Mouse (Mus musculus) forebrain, postnatal 0 days (tissue): Measurements from ENCODE around the gene Lrrc1. TPM values are rescaled to one million over a fixed set of nuclear protein-coding genes. Genes with fewer than 3 reads are reported as not detected.
A peak's percentile ranks its signal among the peaks of the same experiment; 100 is the strongest.

Source experiments
- ATAC-seq: fragments of 200-750 bp; cut with Nextera tagmentation; 2 replicates; pipeline ENCODE4 v1.8.0; 2017; ENCODE audit warnings: mild to moderate bottlenecking, moderate library complexity
- DNase-seq: peaks from one replicate; pipeline ENCODE4 v3.0.0-alpha.2; 2015
- H3K27ac ChIP-seq: fragments of 300-500 bp; sonication (generic); 2 replicates; pipeline ENCODE4 v1.5.1; 2014; ENCODE audit warnings: low read depth, mild to moderate bottlenecking, antibody characterized with exemption, low read length, moderate library complexity, mixed read lengths
- H3K27me3 ChIP-seq: fragments of 300-500 bp; sonication (generic); 2 replicates; pipeline ENCODE4 v1.6.1; 2014; ENCODE audit warnings: mild to moderate bottlenecking, low read length, mixed read lengths; ENCODE audit not compliant: insufficient read depth
- H3K36me3 ChIP-seq: fragments of 300-500 bp; sonication (generic); 2 replicates; pipeline ENCODE4 v1.6.1; 2014; ENCODE audit warnings: mild to moderate bottlenecking, moderate library complexity; ENCODE audit not compliant: insufficient read depth
- H3K4me1 ChIP-seq: fragments of 300-500 bp; sonication (generic); 2 replicates; pipeline ENCODE4 v1.6.1; 2014; ENCODE audit warnings: antibody characterized with exemption; ENCODE audit not compliant: insufficient read depth
- H3K4me2 ChIP-seq: fragments of 300-500 bp; sonication (generic); 2 replicates; pipeline ENCODE4 v1.6.1; 2014; ENCODE audit warnings: low read depth, mild to moderate bottlenecking, moderate library complexity
- H3K4me3 ChIP-seq: fragments of 300-500 bp; sonication (generic); 2 replicates; pipeline ENCODE4 v1.5.1; 2014; ENCODE audit warnings: low read depth, low read length, mixed read lengths
- H3K9ac ChIP-seq: fragments of 300-500 bp; sonication (generic); 2 replicates; pipeline ENCODE4 v1.6.1; 2014; ENCODE audit warnings: mild to moderate bottlenecking
- H3K9me3 ChIP-seq: fragments of 300-500 bp; sonication (generic); 2 replicates; pipeline ENCODE4 v1.6.1; 2016; ENCODE audit warnings: low read length
- CTCF ChIP-seq: sonication (generic); IDR thresholded peaks from 2 replicates; pipeline ENCODE4 v1.5.1; 2016; ENCODE audit warnings: antibody characterized with exemption, control low read depth, low read depth
- WGBS: fragments of 180-500 bp; shearing (Covaris S2); extraction: QIAGEN DNeasy Blood & Tissue Kit; methylation state at CpG from one replicate; pipeline ENCODE4 v1.1.7; 2014; 5-methylcytosine and 5-hydroxymethylcytosine counted together
- polyA plus RNA-seq: library from polyadenylated mRNA; unstranded; fragments of >200 nt; fragmentation: Nextera tagmentation; extraction: Ambion mirVana; gene quantifications from 2 replicates; pipeline ENCODE4 v1.2.1, GENCODE M21; 2015
- total RNA-seq: library from RNA; depleted of rRNA; stranded (reverse); fragments of >200 nt; gene quantifications from 2 replicates; pipeline ENCODE4 v1.2.3, GENCODE M21; 2014; rRNA removed

Lrrc1 gene
- total RNA-seq (11.9 and 14.8 TPM in 2 replicates), polyA plus RNA-seq (3.8 and 5.4 TPM in 2 replicates)

- Histone ChIP-seq H3K36me3 (no peaks in the 10 kb centered on the region), H3K4me3 (peak within 1 kb of the TSS; percentile 82), H3K9ac (peak within 1 kb of the TSS; percentile 70), H3K9me3 (no peaks in the 10 kb centered on the region), H3K4me1 (peaks cover 8% of the 10 kb centered on the region; the same call in 1 of the 2 replicates), H3K27ac (peak within 1 kb of the TSS; percentile 73), H3K27me3 (no peaks in the 10 kb centered on the region), H3K4me2 (peak within 1 kb of the TSS; percentile 97)
- TF ChIP-seq CTCF, result no peak
- ATAC-seq (peak; percentile 95), DNase-seq (peak; percentile 95)
- 1% methylated on average over 80 of the region's 88 CpGs for WGBS
Measured at GRCm38 (mm10) chr9:77544354-77545067, at the start of gene Lrrc1. Lrrc1 (minus strand) TSS chr9:77544870.

DNA sequence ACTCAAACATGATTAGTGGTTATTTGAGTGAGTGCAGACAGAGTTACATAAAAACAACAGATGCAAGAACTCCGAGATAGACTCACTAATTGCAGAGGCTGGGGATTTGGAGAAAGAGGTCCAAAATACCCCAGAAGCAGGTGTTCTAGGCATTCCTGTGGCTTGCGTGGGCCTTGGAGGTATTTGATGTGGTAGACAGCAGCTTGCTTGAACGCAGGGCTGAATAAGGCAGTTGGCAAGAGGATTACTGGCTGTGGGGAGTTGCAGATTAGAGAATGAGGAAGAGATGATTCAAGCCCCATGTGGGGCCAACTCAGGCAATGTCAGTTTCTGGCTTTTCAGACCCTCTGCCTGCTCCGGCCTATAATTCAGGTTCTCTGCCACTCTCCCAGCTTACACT is 47.8 kb upstream of the Lrrc1 start:
- Histone ChIP-seq H3K4me3 (no peak overlapping the region), H3K4me1 (no peaks in the 10 kb centered on the region), H3K27me3 (no peaks in the 10 kb centered on the region), H3K36me3 (no peaks in the 10 kb centered on the region), H3K9me3 (no peaks in the 10 kb centered on the region), H3K4me2 (no peak overlapping the region), H3K9ac (no peak overlapping the region), H3K27ac (no peak overlapping the region)
- no peak for TF ChIP-seq CTCF
- ATAC-seq (no peak), DNase-seq (no peak)
- WGBS, result 42% methylated on average over 4 of the region's 4 CpGs

DNA sequence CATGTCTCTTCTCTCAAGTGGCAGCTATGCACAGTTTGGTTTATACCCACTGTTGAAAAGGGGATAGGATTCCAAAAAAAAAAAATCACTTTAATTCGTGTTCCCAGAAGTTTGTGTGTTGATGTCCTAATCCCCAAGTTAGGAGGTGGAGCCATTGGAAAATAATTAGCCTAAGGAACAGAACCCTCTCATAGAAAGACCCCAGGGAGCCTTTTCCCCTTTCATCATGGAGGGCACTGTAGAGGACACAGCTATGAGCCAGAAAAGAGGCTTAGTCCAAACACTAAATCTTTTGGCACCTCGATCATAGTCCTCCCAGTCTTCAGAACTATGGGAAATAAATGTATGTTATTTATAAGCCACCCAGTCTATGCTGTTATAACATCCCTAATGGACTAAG is 44.8 kb upstream of the Lrrc1 start:
- H3K4me2 ChIP-seq, result no peak overlapping the region
- no peaks in the 10 kb centered on the region for H3K36me3 ChIP-seq
- H3K9me3 ChIP-seq, result no peaks in the 10 kb centered on the region
- H3K4me1 ChIP-seq, result no peaks in the 10 kb centered on the region
- 13% methylated on average over 2 of the region's 2 CpGs for WGBS
- H3K27ac ChIP-seq, result no peak overlapping the region
- no peaks in the 10 kb centered on the region for H3K27me3 ChIP-seq
- DNase-seq, result no peak
- H3K4me3 ChIP-seq, result no peak overlapping the region
- TF ChIP-seq CTCF, result no peak
- H3K9ac ChIP-seq, result no peak overlapping the region
- peak; percentile 20; the same call in 1 of the 2 replicates for ATAC-seq

DNA sequence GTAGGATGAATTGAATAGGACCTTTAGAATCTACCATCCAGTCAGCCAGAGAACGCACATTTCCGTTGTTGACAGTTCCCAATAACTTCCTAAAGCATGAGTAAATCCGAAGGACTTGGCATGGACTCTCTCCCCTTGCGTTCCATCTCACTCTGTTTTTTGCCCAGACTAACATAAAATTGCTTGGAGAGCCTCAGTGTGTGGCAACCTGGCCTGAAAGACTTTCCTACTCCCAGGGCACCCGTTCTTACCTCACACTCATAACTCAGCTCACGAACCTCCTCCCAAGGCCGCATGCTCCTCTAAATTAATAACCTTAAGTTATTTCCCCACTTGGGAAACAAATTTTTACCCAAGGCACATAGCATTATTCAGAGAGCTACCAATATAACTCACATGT is 42.9 kb upstream of the Lrrc1 start:
- Histone ChIP-seq H3K27me3 (no peaks in the 10 kb centered on the region), H3K4me2 (no peak overlapping the region), H3K4me3 (no peak overlapping the region), H3K36me3 (no peaks in the 10 kb centered on the region), H3K4me1 (no peaks in the 10 kb centered on the region), H3K27ac (no peak overlapping the region), H3K9me3 (no peaks in the 10 kb centered on the region), H3K9ac (no peak overlapping the region)
- DNase-seq (no peak), ATAC-seq (no peak; the same call in 1 of the 2 replicates)
- 46% methylated on average over 7 of the region's 7 CpGs for WGBS
- no peak for TF ChIP-seq CTCF

- DNase-seq, result no peak
- peak; percentile 50; the same call in 1 of the 2 replicates for ATAC-seq
Measured at GRCm38 (mm10) chr9:77586806-77587591, 42.3 kb upstream of the Lrrc1 start.

DNA sequence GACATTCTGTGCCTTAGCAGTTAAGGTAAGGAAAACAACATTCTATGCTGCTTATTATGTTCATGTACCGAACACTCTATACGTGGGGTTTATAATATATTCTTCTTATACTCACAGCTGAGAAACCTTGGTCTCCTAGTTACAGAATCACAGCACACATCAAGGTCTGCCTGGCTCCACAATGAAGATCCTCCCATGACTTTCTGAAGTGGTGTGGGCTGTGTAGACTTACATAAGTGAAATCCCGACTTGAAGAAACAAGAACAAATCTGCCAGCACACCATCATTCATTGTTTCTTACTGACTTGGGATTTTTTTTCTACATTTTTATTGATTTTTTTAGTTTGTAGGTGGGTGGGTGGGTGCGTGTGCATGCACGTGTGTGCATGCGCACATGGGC is 40.1 kb upstream of the Lrrc1 start:
- no peak overlapping the region for H3K9ac ChIP-seq
- ATAC-seq (no peak), DNase-seq (no peak)
- H3K4me3 ChIP-seq, result no peak overlapping the region
- H3K27ac ChIP-seq, result no peak overlapping the region
- TF ChIP-seq CTCF, result no peak
- no peaks in the 10 kb centered on the region for H3K36me3 ChIP-seq
- H3K27me3 ChIP-seq, result no peaks in the 10 kb centered on the region
- WGBS, result 94% methylated on average over 6 of the region's 6 CpGs
- H3K9me3 ChIP-seq, result no peaks in the 10 kb centered on the region
- H3K4me1 ChIP-seq, result no peaks in the 10 kb centered on the region
- H3K4me2 ChIP-seq, result no peak overlapping the region

More at GRCm38 (mm10) chr9:77586806-77587591, 42.3 kb upstream of the Lrrc1 start:
- no peak overlapping the region for H3K27ac ChIP-seq
- H3K9me3 ChIP-seq, result no peaks in the 10 kb centered on the region
- H3K27me3 ChIP-seq, result no peaks in the 10 kb centered on the region
- H3K4me3 ChIP-seq, result no peak overlapping the region
- WGBS, result 19% methylated on average over 6 of the region's 6 CpGs
- H3K4me2 ChIP-seq, result no peak overlapping the region
- no peak for TF ChIP-seq CTCF
- no peaks in the 10 kb centered on the region for H3K36me3 ChIP-seq
- H3K9ac ChIP-seq, result no peak overlapping the region
- no peaks in the 10 kb centered on the region for H3K4me1 ChIP-seq

- TF ChIP-seq CTCF, result no peak
- H3K4me1 ChIP-seq, result no peaks in the 10 kb centered on the region
- no peak overlapping the region for H3K27ac ChIP-seq
- ATAC-seq (no peak), DNase-seq (no peak)
- 65% methylated on average over 2 of the region's 2 CpGs for WGBS
- no peaks in the 10 kb centered on the region for H3K36me3 ChIP-seq
- no peaks in the 10 kb centered on the region for H3K27me3 ChIP-seq
- H3K9ac ChIP-seq, result no peak overlapping the region
- H3K9me3 ChIP-seq, result no peaks in the 10 kb centered on the region
- H3K4me2 ChIP-seq, result no peak overlapping the region
- H3K4me3 ChIP-seq, result no peak overlapping the region
Measured at GRCm38 (mm10) chr9:77583302-77583701, 38.6 kb upstream of the Lrrc1 start.
